Mouse (Mus musculus): Measurements from ENCODE around the gene Ugt1a6b. TPM values are rescaled to one million over a fixed set of nuclear protein-coding genes. Genes with fewer than 3 reads are reported as not detected.
"Not testable (repeated sequence)": the region's sequence is repeated elsewhere in the genome, so short reads cannot be mapped to it uniquely, and the experiment has no call there.

Ugt1a6b gene
- polyA plus RNA-seq, 1 experiment from 2014 or later, result not detected

DNA sequence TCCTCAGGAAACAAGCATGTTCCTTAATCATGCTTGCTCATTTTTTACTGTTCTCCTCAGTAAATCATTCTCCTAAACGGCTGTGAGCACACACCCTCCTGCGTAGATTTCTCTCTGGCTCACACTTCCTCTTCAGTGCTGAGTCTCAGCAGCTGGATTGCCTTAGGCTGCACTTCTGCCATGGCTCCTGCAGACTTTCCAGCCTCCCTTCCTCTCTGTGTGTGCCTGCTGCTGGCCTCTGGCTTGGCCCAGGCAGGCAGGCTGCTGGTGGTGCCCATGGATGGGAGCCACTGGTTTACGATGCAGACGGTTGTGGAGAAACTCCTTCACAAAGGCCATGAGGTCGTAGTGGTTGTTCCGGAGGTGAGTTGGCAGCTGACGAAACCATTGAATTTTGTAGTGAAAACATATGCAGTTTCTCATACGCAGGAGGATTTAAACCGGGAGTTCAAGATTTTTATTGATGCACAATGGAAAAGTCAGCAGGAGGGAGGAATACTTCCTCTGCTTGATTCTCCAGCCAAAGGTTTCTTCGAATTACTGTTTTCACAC lies 8.0 kb upstream of the Ugt1a6b start, which contains the start of gene Ugt1a7c:
Gene Ugt1a7c (plus strand): TSS at position 122 of the 552 bp plus-strand sequence.
- WGBS, result 51% methylated on average over 10 of the region's 10 CpGs
- 0 out of 2 replicates have a peak within 1 kb of the TSS, but pooled peaks have one; percentile 3 for H3K4me3 ChIP-seq

DNA sequence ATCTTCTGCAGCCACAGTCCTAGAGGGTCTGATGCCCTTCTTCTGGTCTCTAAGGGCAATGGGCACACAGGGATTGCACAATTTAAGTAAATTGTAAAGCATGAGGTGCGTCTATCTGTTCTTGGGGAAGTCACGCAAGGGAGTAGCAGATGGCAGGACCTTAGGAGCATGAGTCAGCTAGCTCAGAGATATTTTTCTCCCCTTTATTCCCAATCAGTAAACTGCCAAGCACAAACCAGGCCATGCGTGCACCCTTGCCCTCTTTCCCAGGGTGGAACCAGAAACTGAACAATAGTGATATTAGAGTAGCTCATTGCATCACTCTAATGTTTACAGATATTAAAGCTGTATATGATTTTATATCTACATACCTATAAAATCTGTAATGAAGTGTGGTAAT lies 4.5 kb upstream of the Ugt1a6b start:
- H3K36me3 ChIP-seq; H3K4me2 ChIP-seq; H3K4me3 ChIP-seq; H3K4me1 ChIP-seq (replicated peaks); H3K9ac ChIP-seq; ATAC-seq (replicated peaks; ENCODE audit: insufficient number of reproducible peaks, insufficient read depth, low FRiP score, low read depth); H3K27me3 ChIP-seq; H3K27ac ChIP-seq; H3K9me3 ChIP-seq (replicated peaks): not testable (repeated sequence)
- 75% methylated on average over 3 of the region's 3 CpGs for WGBS

More for the DNA sequence above, 8.0 kb upstream of the Ugt1a6b start, which contains the start of gene Ugt1a7c:
- no peaks in the 10 kb centered on the region for H3K9me3 ChIP-seq (replicated peaks)
- no peaks in the 10 kb centered on the region for H3K36me3 ChIP-seq
- ATAC-seq (replicated peaks; ENCODE audit: insufficient number of reproducible peaks, insufficient read depth, low FRiP score, low read depth), result 0 out of 2 replicates have a peak, but pooled peaks have one; percentile 43
- H3K4me1 ChIP-seq (replicated peaks), result 0 out of 2 replicates have a peak, but pooled peaks cover 4% of the 10 kb centered on the region
- H3K27me3 ChIP-seq, result no peaks in the 10 kb centered on the region
- H3K9ac ChIP-seq, result no peak within 1 kb of the TSS
- peak within 1 kb of the TSS; percentile 52 for H3K27ac ChIP-seq
- 0 out of 2 replicates have a peak within 1 kb of the TSS, but pooled peaks have one; percentile 25 for H3K4me2 ChIP-seq

DNA sequence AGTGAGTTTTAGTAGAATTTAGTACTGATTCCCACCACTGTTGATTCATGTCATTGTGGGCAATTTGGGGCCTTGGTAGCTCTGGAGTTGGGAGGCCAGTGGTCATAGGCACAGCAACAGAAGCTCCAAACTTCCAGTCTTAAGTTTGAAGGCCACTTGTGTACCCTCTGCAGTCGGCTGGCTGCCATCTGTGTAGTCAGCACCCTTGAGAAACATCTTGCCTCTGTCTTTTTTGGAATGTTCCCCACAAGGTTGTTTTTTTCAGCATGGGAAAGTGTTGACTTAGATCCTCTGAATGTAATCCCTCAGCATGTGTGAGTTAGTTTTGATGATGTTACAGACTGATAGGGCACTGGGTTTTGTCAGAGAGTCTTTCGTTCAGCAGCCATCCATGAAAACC lies 3.4 kb upstream of the Ugt1a6b start:
- not testable (repeated sequence) for H3K27me3 ChIP-seq; H3K4me2 ChIP-seq; H3K9ac ChIP-seq; H3K36me3 ChIP-seq; H3K9me3 ChIP-seq (replicated peaks); H3K4me1 ChIP-seq (replicated peaks); ATAC-seq (replicated peaks; ENCODE audit: insufficient number of reproducible peaks, insufficient read depth, low FRiP score, low read depth); H3K27ac ChIP-seq; H3K4me3 ChIP-seq
- WGBS, result 68% methylated on average over 2 of the region's 2 CpGs

DNA sequence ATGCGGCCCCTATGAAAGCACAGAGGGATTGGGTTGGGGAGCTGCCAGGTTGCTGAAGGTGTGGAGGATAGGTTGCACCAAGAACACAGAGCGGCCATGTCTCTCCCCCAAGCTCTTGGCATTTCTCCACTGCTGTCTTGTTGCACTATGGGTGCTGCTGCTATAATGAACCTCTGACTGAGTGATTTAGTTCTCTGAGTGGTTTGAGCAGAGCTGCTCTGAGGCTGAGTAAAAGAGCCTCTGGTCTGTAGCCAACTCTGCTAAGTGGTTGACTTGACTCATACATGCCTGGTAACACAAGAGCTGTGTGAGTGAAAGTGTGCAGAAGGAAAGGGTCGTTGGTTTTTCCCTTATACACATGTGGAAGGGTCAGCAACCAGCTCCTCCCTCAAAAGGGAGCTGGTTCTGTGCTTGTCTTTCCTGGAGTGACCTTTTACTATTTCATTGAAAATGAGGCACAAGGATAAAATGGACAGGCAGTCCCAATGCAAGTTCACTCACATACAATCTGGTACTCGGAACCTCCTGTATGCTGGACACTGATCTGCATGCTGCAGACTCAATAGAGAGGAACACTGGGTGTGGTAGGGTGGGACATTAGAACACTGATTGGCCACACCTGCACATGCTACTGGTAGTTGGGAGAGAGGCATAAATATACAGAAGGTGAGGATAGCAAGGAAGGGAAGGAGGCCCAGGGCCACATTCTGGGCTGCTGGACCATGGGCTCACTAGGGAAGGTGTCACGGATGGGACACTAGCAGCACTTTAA lies 831 bp downstream of the Ugt1a6b start:
- WGBS, result 64% methylated on average over 4 of the region's 5 CpGs

DNA sequence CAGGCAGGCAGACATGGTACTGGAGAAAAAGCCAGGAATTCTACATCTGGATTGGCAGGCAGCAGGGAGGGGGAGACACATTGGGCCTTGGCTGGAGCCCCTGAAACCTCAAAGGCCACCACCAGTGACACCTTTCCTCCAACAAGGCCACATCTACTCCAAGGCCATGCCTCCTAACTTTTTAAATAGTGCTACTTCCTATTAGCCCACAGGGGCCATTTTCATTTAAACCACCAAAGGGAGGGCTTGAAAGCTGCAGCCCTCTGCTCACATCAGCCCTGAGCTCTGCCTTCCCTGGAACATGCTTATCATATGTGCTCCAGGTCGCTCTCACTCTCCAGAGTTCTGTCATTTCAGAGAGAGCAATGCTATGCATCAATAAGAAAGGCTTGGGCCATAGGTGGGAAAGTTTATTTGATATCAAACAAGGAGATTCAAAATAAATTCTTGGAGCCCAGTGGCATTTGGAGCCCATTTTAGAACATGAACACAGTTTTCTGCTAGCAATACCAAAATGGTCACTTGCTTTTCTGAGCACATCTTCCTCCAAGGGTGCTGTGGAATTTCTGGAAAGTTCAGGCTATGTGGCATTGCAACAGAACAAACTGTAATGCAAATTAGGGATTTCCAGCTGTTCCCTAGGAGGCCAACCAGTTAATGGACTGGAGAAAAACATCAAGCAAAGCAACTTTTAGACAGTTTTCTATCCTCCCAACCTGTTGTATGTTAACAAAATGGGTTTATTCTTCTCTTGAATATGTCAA lies 1.8 kb downstream of the Ugt1a6b start:
- no peak for ATAC-seq (replicated peaks; ENCODE audit: insufficient number of reproducible peaks, insufficient read depth, low FRiP score, low read depth)
- Histone ChIP-seq H3K4me1 (replicated peaks) (no peaks in the 10 kb centered on the region), H3K27ac (no peak overlapping the region), H3K4me3 (no peak overlapping the region), H3K36me3 (no peaks in the 10 kb centered on the region), H3K9ac (no peak overlapping the region), H3K4me2 (no peak overlapping the region), H3K27me3 (no peaks in the 10 kb centered on the region), H3K9me3 (replicated peaks) (no peaks in the 10 kb centered on the region)
- WGBS, result 85% methylated on average over 1 of the region's 1 CpGs

More for the DNA sequence above, 831 bp downstream of the Ugt1a6b start:
- not testable (repeated sequence) for H3K9ac ChIP-seq; ATAC-seq (replicated peaks; ENCODE audit: insufficient number of reproducible peaks, insufficient read depth, low FRiP score, low read depth); H3K27me3 ChIP-seq; H3K36me3 ChIP-seq; H3K27ac ChIP-seq; H3K4me2 ChIP-seq; H3K4me1 ChIP-seq (replicated peaks); H3K9me3 ChIP-seq (replicated peaks); H3K4me3 ChIP-seq

DNA sequence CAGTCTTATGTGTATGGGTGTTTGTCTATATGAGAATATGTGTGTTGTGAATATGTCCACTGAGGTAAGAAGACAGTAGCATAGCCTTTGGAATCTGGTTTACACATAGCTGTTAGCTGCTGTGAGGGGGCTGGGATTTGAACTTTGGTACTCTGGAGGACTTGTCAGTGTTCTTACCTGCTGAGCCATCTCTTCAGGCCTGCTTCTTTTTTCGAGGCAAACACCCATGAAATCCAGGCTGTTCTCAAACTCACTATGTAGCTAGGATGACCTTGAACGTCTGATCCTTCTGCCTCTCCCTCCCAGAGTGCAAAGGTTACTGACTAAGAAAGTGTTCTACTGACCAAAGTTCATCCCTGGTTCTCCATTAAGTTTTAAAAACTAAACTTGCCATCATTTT lies 2.6 kb downstream of the Ugt1a6b start:
- Histone ChIP-seq H3K27me3 (no peaks in the 10 kb centered on the region), H3K36me3 (no peaks in the 10 kb centered on the region), H3K4me1 (replicated peaks) (no peaks in the 10 kb centered on the region), H3K4me2 (no peak overlapping the region), H3K9me3 (replicated peaks) (no peaks in the 10 kb centered on the region), H3K4me3 (no peak overlapping the region), H3K9ac (no peak overlapping the region), H3K27ac (no peak overlapping the region)
- ATAC-seq (replicated peaks; ENCODE audit: insufficient number of reproducible peaks, insufficient read depth, low FRiP score, low read depth), result no peak
- 48% methylated on average over 2 of the region's 2 CpGs for WGBS

DNA sequence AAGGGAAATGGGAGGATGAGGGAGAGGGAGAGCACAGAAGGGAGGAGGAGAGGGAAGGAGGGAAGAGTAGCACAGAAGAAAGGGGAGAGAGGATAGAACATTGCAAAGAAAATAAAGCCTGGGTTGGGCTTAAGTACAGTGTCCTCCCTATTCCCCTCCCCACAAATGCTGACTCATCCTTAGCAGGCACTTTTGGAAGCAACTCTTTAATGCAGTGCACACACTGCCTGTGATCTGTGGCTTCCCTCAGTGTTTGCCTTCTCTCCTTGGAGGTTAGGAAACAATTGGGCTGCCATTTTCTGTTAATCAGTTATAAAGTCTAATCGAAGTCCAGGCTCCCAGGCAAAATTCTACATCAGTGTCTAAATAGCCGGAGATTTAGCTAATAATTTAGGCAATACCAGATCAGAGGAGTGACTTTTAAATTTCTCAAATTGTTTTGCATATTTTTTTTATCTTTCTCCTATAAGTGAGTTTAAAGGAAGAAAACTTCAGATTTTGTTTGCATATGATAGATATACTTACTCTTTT lies 6.0 kb downstream of the Ugt1a6b start:
- ATAC-seq (replicated peaks; ENCODE audit: insufficient number of reproducible peaks, insufficient read depth, low FRiP score, low read depth); H3K4me3 ChIP-seq; H3K36me3 ChIP-seq; H3K27ac ChIP-seq; H3K9ac ChIP-seq; H3K4me1 ChIP-seq (replicated peaks); H3K9me3 ChIP-seq (replicated peaks); H3K4me2 ChIP-seq; H3K27me3 ChIP-seq: not testable (repeated sequence)
- 83% methylated on average over 2 of the region's 2 CpGs for WGBS

DNA sequence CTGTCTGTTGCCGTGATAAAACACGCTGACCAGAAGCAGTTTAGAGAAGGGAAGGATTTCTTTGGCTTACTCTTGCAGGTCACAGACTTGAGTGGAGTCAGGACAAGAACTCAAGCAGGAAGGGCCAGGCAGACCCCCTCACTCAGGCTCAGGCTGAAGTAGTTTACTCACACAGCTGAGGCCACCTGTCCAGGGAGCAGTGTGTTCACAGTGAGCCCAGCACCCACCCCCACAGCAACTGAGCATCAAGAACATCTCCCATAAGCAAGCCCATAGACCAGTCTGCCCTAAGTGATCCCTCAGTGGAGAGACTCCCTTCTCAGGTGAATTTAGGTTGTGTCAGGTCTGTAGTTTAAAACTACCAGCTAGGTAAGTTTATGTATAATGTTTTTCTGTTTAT lies 6.6 kb downstream of the Ugt1a6b start:
- H3K4me1 ChIP-seq (replicated peaks); ATAC-seq (replicated peaks; ENCODE audit: insufficient number of reproducible peaks, insufficient read depth, low FRiP score, low read depth); H3K4me3 ChIP-seq; H3K9me3 ChIP-seq (replicated peaks); H3K27ac ChIP-seq; H3K27me3 ChIP-seq; H3K36me3 ChIP-seq; H3K4me2 ChIP-seq; H3K9ac ChIP-seq: not testable (repeated sequence)
- 74% methylated on average over 2 of the region's 2 CpGs for WGBS

DNA sequence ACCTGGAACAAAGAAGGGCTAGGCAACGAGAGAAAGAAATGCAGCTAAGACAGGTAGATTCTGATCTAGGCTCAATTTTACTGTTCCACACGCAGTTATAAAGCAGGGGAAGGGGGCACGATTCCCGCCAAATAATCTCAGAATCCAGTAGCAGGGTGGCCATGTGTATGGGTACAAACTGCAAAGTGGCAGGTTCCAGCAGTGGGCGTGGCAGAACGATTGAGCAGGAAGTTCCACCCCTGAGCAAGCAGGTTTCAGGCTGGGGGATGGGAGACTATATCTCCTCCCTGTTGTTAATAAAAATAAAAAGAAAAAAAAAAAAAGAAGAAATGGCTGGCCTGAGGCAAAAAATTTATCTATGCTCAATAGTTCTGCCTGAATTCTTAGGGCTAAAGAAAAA lies 9.7 kb downstream of the Ugt1a6b start:
- not testable (repeated sequence) for H3K36me3 ChIP-seq; H3K27me3 ChIP-seq; H3K4me2 ChIP-seq; H3K27ac ChIP-seq; H3K9me3 ChIP-seq (replicated peaks); H3K4me1 ChIP-seq (replicated peaks); ATAC-seq (replicated peaks; ENCODE audit: insufficient number of reproducible peaks, insufficient read depth, low FRiP score, low read depth); H3K9ac ChIP-seq; H3K4me3 ChIP-seq
- WGBS, result 87% methylated on average over 6 of the region's 6 CpGs

DNA sequence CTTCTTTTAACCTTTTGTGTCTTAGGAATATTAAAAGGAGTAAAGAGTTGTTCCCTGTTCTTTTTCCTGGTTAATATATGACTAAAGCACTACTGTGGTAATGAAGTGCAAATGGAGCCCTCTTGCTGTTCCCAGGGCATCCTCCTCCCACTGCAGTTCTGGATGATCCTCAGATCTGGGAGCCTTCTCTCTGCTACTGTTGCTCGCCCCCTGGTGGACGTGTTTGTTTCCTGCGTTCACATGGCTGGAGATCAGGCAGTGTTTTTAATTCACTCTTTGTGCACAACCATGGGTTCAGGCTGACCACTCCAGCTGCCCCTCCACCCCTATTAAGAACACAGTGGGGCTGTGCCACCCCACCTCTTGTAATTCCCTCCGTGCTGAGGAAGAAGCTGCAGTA lies 17.5 kb downstream of the Ugt1a6b start:
- ATAC-seq (replicated peaks; ENCODE audit: insufficient number of reproducible peaks, insufficient read depth, low FRiP score, low read depth); H3K9me3 ChIP-seq (replicated peaks); H3K4me1 ChIP-seq (replicated peaks); H3K4me2 ChIP-seq; H3K9ac ChIP-seq; H3K27ac ChIP-seq; H3K4me3 ChIP-seq; H3K27me3 ChIP-seq; H3K36me3 ChIP-seq: not testable (repeated sequence)
- WGBS, result 8% methylated on average over 4 of the region's 4 CpGs

DNA sequence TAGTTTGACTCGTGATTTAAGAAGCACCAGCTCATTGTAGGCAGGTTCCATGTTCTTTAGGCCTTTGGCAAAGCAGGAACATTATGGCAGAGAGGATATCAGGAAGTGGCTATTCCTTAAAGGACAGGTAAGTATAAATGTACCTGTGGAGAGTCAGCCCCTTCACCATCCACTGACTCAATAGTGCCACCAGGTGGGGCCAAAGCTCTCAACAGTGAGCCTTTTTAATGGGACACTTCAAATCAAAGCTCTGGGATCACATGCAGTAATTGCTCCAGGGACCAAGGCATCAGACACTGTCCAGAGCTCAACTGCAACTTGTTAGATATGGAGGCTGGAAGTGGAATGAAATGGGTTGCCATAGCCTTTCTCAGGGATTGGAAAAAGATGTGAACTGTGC lies 18.5 kb downstream of the Ugt1a6b start:
- no CpG with 5 or more reads among the region's 1 CpGs for WGBS
- H3K4me2 ChIP-seq; H3K9ac ChIP-seq; H3K27me3 ChIP-seq; H3K9me3 ChIP-seq (replicated peaks); ATAC-seq (replicated peaks; ENCODE audit: insufficient number of reproducible peaks, insufficient read depth, low FRiP score, low read depth); H3K36me3 ChIP-seq; H3K27ac ChIP-seq; H3K4me3 ChIP-seq; H3K4me1 ChIP-seq (replicated peaks): not testable (repeated sequence)
